Mouse (Mus musculus) ES-E14 (cell line): Measurements from ENCODE around the gene Rab4a. TPM values are rescaled to one million over a fixed set of nuclear protein-coding genes. Genes with fewer than 3 reads are reported as not detected.

ENCODE experiments used
- DNase-seq: peaks from one replicate; pipeline ENCODE4 v3.0.0-alpha.2; 2013; ENCODE audit warnings: low read depth, low spot score
- H3K27ac ChIP-seq: 2 replicates; pipeline ENCODE4 v1.5.1; 2012; ENCODE audit warnings: low read depth, mild to moderate bottlenecking, low read length, moderate library complexity, mixed read lengths; ENCODE audit not compliant: poor library complexity, insufficient read depth, severe bottlenecking
- H3K36me3 ChIP-seq: 2 replicates; pipeline ENCODE4 v1.6.1; 2012; ENCODE audit warnings: mild to moderate bottlenecking, low read length, moderate library complexity, mixed read lengths; ENCODE audit not compliant: control insufficient read depth, poor library complexity, insufficient read depth, severe bottlenecking
- H3K4me1 ChIP-seq, 2 experiments: fragments of 150-350 bp in 1 of 2; sonication (generic) in 1 of 2; 2 replicates each; pipeline ENCODE4 v1.6.1; 2012; ENCODE audit warnings: low read length in 2 of 2, mild to moderate bottlenecking in 1 of 2, mixed read lengths in 1 of 2; ENCODE audit not compliant: control insufficient read depth in 2 of 2, insufficient read depth in 2 of 2, poor library complexity in 1 of 2
- H3K4me3 ChIP-seq, 2 experiments: fragments of 150-350 bp in 1 of 2; sonication (generic) in 1 of 2; 2 replicates each; pipeline ENCODE4 v1.5.1; 2012; ENCODE audit warnings: low read length in 2 of 2, low read depth in 1 of 2, mild to moderate bottlenecking in 1 of 2, mixed read lengths in 1 of 2; ENCODE audit not compliant: insufficient read depth in 1 of 2, poor library complexity in 1 of 2, severe bottlenecking in 1 of 2
- H3K9ac ChIP-seq: 2 replicates; pipeline ENCODE4 v1.6.1; 2012; ENCODE audit warnings: low read depth, mild to moderate bottlenecking, low read length, mixed read lengths; ENCODE audit not compliant: poor library complexity, insufficient read depth, severe bottlenecking
- H3K9me3 ChIP-seq: fragments of 150-350 bp; sonication (generic); 2 replicates; pipeline ENCODE4 v1.6.1; 2012; ENCODE audit warnings: low read depth, mild to moderate bottlenecking, low read length; ENCODE audit not compliant: control insufficient read depth, insufficient read depth
- CHD2 ChIP-seq: IDR thresholded peaks from 2 replicates; pipeline ENCODE4 v1.6.1; 2014; ENCODE audit warnings: mild to moderate bottlenecking, low read depth, low read length, inconsistent platforms
- HCFC1 ChIP-seq: IDR thresholded peaks from 2 replicates; pipeline ENCODE4 v1.6.1; 2012; ENCODE audit warnings: low read length, inconsistent platforms, borderline replicate concordance; ENCODE audit not compliant: insufficient read depth
- MAFK ChIP-seq: IDR thresholded peaks from 2 replicates; pipeline ENCODE4 v1.6.1; 2014; ENCODE audit warnings: mild to moderate bottlenecking, low read depth, low read length, inconsistent platforms; ENCODE audit not compliant: insufficient read depth
- ZC3H11A ChIP-seq: IDR thresholded peaks from 2 replicates; pipeline ENCODE4 v1.6.1; 2012; ENCODE audit warnings: low read depth, mild to moderate bottlenecking, inconsistent platforms, low read length, borderline replicate concordance
- ZNF384 ChIP-seq: IDR thresholded peaks from 2 replicates; pipeline ENCODE4 v1.6.1; 2012; ENCODE audit warnings: low read depth, low read length, inconsistent platforms
- in situ Hi-C, 2 experiments: fragments of 600-800 bp; cut with MboI; formaldehyde crosslinking; loops; one replicate each; pipeline ENCODE4 v1.15.1; 2025; ENCODE audit warnings: low sequenced_read_pairs in 2 of 2, inconsistent platforms in 1 of 2; ENCODE audit not compliant: unreplicated experiment in 2 of 2
- total RNA-seq: library from RNA; depleted of rRNA; stranded (reverse); fragments of 300-350 nt; gene quantifications from 2 replicates; pipeline ENCODE4 v1.2.3, GENCODE M21; 2012

Rab4a gene
- total RNA-seq, 1 experiment = 29.6 TPM

DNA sequence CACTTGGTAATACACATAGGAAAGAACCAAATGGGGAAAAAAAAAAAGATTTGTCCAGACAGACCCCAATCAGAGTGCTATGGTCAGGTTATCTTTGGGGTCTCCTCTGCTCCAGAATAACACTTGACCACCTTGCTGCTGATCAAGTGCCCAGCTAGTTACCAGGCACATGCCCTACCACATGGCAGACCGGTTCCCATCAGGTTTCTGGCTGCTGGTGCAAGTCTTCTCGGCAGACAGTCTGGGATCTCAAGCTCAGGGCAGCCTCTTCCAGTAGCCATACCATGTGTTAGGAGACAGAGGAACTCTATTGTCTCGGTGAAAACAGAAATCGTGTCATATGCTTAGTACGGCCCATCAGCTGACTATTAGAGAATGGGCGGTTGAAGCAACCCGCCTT lies 21.0 kb downstream of the Rab4a start:
- Histone ChIP-seq H3K4me1 (peaks cover 1 to 4% of the 10 kb centered on the region in 2 experiments; a peak in 2 of 4 replicates), H3K9ac (no peak overlapping the region), H3K36me3 (peaks cover 36% of the 10 kb centered on the region), H3K9me3 (no peaks in the 10 kb centered on the region), H3K27ac (no peak overlapping the region), H3K4me3 (no peak overlapping the region)
- TF ChIP-seq MAFK = no peak
- no peak for TF ChIP-seq CHD2
- no peak for TF ChIP-seq HCFC1
- TF ChIP-seq ZC3H11A = no peak
- TF ChIP-seq ZNF384 = no peak
- no peak for DNase-seq
- in situ Hi-C loops = no loop called here

DNA sequence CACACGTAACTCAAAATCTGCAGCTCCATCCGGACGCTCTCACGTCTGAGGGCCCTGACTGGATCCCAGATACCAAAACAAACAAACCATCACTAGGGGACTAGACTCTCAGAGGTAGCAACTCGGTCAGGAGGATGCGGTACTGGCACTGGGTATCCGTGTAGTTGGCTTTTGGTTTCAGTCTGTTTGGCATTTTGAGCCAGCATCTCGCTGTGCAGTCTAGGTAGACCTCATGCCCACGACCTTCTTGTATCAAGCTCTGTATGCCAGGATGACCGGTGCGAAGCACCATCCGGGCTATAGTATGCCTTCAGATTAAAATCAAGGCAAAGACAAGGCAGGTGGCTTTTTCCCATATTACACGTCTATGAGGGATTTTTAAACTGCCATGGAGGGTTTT lies 21.7 kb downstream of the Rab4a start:
- no peaks in the 10 kb centered on the region for H3K9me3 ChIP-seq
- H3K4me3 ChIP-seq = no peak overlapping the region
- peaks cover 40% of the 10 kb centered on the region for H3K36me3 ChIP-seq
- H3K27ac ChIP-seq = no peak overlapping the region
- peaks cover 1 to 4% of the 10 kb centered on the region in 2 experiments; a peak in 2 of 4 replicates for H3K4me1 ChIP-seq
- TF ChIP-seq HCFC1 (no peak), CHD2 (no peak), ZC3H11A (no peak), MAFK (no peak), ZNF384 (no peak)
- DNase-seq = no peak
- in situ Hi-C loops = no loop called here
- no peak overlapping the region for H3K9ac ChIP-seq

DNA sequence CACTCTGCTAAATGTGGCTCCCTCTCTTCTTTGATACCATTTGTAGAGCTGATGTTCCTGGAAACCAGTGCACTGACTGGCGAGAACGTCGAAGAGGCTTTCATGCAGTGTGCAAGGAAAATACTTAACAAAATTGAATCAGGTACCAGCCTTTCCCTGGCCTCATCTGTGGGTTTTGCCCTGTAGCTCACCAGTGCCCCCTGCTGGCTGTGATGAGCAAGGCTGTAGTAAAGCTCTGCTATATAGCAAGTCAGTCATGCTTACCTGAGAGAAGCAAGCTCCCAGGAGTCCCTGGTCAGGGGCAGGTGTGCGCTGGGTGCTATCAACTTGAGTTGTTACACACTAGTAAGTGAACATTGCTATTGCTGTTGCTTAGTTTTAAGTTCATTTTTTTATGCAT lies 27.0 kb downstream of the Rab4a start:
- DNase-seq = no peak
- no peak overlapping the region for H3K9ac ChIP-seq
- peaks cover 50% of the 10 kb centered on the region for H3K36me3 ChIP-seq

DNA sequence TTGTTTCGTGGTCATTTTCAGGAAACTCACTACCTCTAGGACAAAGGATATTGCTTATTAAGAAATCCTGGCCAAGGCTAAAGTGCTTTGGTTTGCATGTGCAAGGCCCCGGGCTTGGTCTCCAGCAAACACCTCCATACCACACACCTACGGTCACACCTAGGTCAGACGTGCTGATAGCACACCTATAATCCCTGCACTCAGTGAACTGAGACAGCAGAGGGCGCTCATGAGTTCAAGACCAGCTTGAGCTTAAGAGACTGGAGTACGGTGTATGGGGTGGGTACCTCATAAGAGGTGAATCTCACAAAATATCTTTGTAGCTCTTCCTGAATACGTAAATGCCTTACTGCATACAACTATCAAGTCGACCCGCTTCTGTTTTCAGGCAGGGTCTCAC lies 29.7 kb downstream of the Rab4a start:
- Histone ChIP-seq H3K4me1 (peaks cover 2 to 4% of the 10 kb centered on the region in 2 experiments; a peak in 1 of 4 replicates), H3K9ac (no peak overlapping the region), H3K9me3 (no peaks in the 10 kb centered on the region), H3K27ac (no peak overlapping the region), H3K4me3 (no peak overlapping the region), H3K36me3 (peaks cover 34% of the 10 kb centered on the region)
- DNase-seq = peak; percentile 81
- in situ Hi-C loops = no loop called here
- TF ChIP-seq HCFC1 (no peak), MAFK (no peak), ZNF384 (no peak), CHD2 (no peak), ZC3H11A (no peak)

More for the DNA sequence above, 27.0 kb downstream of the Rab4a start:
- Histone ChIP-seq H3K4me1 (peaks cover 2 to 4% of the 10 kb centered on the region in 2 experiments; a peak in 1 of 4 replicates), H3K9me3 (no peaks in the 10 kb centered on the region), H3K27ac (no peak overlapping the region), H3K4me3 (no peak overlapping the region)
- no peak for TF ChIP-seq CHD2
- TF ChIP-seq ZC3H11A = no peak
- no peak for TF ChIP-seq MAFK
- no peak for TF ChIP-seq ZNF384
- no peak for TF ChIP-seq HCFC1
- in situ Hi-C loops = no loop called here

DNA sequence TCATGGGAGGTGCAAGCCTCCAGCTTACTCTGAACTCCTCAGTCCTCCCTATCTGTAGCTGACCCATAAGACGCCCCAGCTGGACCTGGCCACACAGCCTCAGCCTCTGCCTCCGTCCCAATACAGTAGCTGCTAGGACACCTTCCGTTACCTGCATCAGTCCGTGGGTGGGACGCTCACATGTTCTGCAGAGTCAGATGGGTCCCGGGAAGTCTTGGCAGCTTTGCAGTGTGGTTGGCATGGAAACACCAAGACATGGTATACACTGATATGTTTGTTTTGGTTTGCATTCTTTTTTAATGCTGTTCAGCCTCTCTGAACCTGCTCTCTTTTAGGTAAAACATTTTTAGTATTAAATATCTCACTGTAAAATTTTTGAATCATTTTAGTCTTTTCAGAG lies 30.6 kb downstream of the Rab4a start:
- H3K36me3 ChIP-seq = peaks cover 34% of the 10 kb centered on the region
- no peak overlapping the region for H3K4me3 ChIP-seq
- H3K27ac ChIP-seq = no peak overlapping the region
- peaks cover 2 to 4% of the 10 kb centered on the region in 2 experiments; a peak in 1 of 4 replicates for H3K4me1 ChIP-seq
- no peak overlapping the region for H3K9ac ChIP-seq
- DNase-seq = no peak
- TF ChIP-seq MAFK (no peak), ZNF384 (no peak), HCFC1 (no peak), ZC3H11A (no peak), CHD2 (no peak)
- no peaks in the 10 kb centered on the region for H3K9me3 ChIP-seq
- in situ Hi-C loops = no loop called here
